Mouse (Mus musculus) spleen, adult 2 months (tissue): ENCODE results near the gene Cnot10.

Experiments used
- CTCF ChIP-seq: fragments of 200-500 bp; IDR thresholded peaks from 2 replicates; pipeline ENCODE4 v1.5.1; 2011; ENCODE audit warnings: mild to moderate bottlenecking, inconsistent platforms; ENCODE audit not compliant: insufficient read depth, insufficient read length, insufficient replicate concordance; ENCODE audit errors: extremely low read depth
- POLR2A ChIP-seq: fragments of 200-500 bp; IDR thresholded peaks from 2 replicates; pipeline ENCODE4 v1.6.1; 2011; ENCODE audit warnings: low read depth, low read length, inconsistent platforms

DNA sequence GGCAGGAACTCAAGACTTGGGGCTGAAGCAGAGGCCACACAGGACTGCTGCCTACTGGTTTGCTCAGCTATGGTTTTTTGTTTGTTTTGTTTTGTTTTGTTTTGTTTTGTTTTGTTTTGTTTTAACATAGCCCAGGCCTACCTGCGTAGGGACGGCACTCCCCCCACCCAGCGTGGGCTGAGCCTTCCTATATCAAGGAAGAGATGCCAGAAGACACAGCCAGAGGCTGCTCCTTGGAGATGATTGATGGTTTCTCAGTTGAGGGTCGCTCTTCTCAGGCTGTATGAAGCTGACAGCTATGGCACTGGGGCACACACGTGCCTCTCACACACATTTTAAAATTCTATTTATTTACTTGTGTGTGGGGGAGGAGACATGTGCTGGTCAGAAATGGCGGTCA is 21.0 kb upstream of the Cnot10 start:
- no peak for TF ChIP-seq CTCF
- no peak for TF ChIP-seq POLR2A
